Mouse (Mus musculus) intestine, embryonic 16.5 days (tissue): Measurements from ENCODE around the gene 4930452B06Rik. TPM values are rescaled to one million over a fixed set of nuclear protein-coding genes. Genes with fewer than 3 reads are reported as not detected.

Source experiments
- ATAC-seq: fragments of 200-750 bp; cut with Nextera tagmentation; 2 replicates; pipeline ENCODE4 v1.8.0; 2017; ENCODE audit warnings: moderate TSS enrichment, moderate library complexity
- H3K27ac ChIP-seq: fragments of 300-500 bp; sonication (generic); 2 replicates; pipeline ENCODE4 v1.5.1; 2014; ENCODE audit warnings: mild to moderate bottlenecking, low read length
- H3K27me3 ChIP-seq: fragments of 300-500 bp; sonication (generic); replicated peaks from 2 replicates; pipeline ENCODE4 v1.6.1; 2014; ENCODE audit warnings: low read length, control low read depth, mixed read lengths; ENCODE audit not compliant: control insufficient read depth, insufficient read depth
- H3K36me3 ChIP-seq: fragments of 300-500 bp; sonication (generic); 2 replicates; pipeline ENCODE4 v1.6.1; 2014; ENCODE audit warnings: low read length, control low read depth; ENCODE audit not compliant: control insufficient read depth, insufficient read depth
- H3K4me1 ChIP-seq: fragments of 300-500 bp; sonication (generic); 2 replicates; pipeline ENCODE4 v1.6.1; 2014; ENCODE audit warnings: low read length, control low read depth, mixed read lengths; ENCODE audit not compliant: control insufficient read depth, insufficient read depth
- H3K4me2 ChIP-seq: fragments of 300-500 bp; sonication (generic); 2 replicates; pipeline ENCODE4 v1.6.1; 2014; ENCODE audit warnings: low read depth, low read length, control low read depth
- H3K4me3 ChIP-seq: fragments of 300-500 bp; sonication (generic); 2 replicates; pipeline ENCODE4 v1.5.1; 2014; ENCODE audit warnings: mild to moderate bottlenecking, low read length
- H3K9ac ChIP-seq: fragments of 300-500 bp; sonication (generic); 2 replicates; pipeline ENCODE4 v1.6.1; 2014; ENCODE audit warnings: low read depth, low read length
- H3K9me3 ChIP-seq: fragments of 300-500 bp; sonication (generic); 2 replicates; pipeline ENCODE4 v1.6.1; 2016; ENCODE audit warnings: low read length, control low read depth; ENCODE audit not compliant: control insufficient read depth
- WGBS: fragments of 180-500 bp; shearing (Covaris S2); extraction: QIAGEN DNeasy Blood & Tissue Kit; methylation state at CpG from one replicate; pipeline ENCODE4 v1.1.7; 2014; 5-methylcytosine and 5-hydroxymethylcytosine counted together
- polyA plus RNA-seq: library from polyadenylated mRNA; unstranded; fragments of >200 nt; fragmentation: Nextera tagmentation; extraction: Ambion mirVana; gene quantifications from 2 replicates; pipeline ENCODE4 v1.2.1, GENCODE M21; 2015

Gene 4930452B06Rik
- polyA plus RNA-seq, 1 experiment from 2014 or later = 4.9 TPM

DNA sequence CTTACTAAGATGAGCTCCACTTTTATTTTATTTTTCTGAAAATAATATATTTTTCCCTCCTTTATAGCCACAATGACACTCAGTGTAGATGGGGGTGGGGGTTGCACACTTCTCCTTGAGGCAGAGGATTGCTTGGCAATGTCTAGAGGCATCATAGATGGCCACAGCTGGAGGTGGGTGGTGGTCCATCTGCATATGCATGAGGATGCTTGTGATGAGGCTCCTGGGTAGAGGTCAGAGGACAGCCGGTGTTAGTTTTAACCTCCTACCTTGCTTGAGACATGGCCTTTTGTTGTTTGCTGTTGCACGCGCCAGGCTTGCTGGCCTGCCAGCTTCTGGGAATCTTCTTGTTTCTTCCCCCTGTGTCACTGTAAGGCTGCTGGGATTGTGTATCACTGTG lies 262.7 kb downstream of the 4930452B06Rik start:
- Histone ChIP-seq H3K27ac (no peak overlapping the region), H3K36me3 (no peaks in the 10 kb centered on the region), H3K27me3 (no peaks in the 10 kb centered on the region), H3K9me3 (no peaks in the 10 kb centered on the region), H3K4me1 (no peaks in the 10 kb centered on the region), H3K4me3 (no peak overlapping the region), H3K9ac (no peak overlapping the region), H3K4me2 (no peak overlapping the region)
- ATAC-seq = no peak
- 86% methylated on average over 3 of the region's 3 CpGs for WGBS

GRCm38 (mm10) chr14:8398507-8398906 lies 267.5 kb downstream of the 4930452B06Rik start:
- no peaks in the 10 kb centered on the region for H3K9me3 ChIP-seq
- H3K4me2 ChIP-seq = no peak overlapping the region
- H3K27me3 ChIP-seq = no peaks in the 10 kb centered on the region
- H3K36me3 ChIP-seq = no peaks in the 10 kb centered on the region
- no peaks in the 10 kb centered on the region for H3K4me1 ChIP-seq
- H3K9ac ChIP-seq = no peak overlapping the region
- no peak for ATAC-seq
- no peak overlapping the region for H3K27ac ChIP-seq
- H3K4me3 ChIP-seq = no peak overlapping the region

DNA sequence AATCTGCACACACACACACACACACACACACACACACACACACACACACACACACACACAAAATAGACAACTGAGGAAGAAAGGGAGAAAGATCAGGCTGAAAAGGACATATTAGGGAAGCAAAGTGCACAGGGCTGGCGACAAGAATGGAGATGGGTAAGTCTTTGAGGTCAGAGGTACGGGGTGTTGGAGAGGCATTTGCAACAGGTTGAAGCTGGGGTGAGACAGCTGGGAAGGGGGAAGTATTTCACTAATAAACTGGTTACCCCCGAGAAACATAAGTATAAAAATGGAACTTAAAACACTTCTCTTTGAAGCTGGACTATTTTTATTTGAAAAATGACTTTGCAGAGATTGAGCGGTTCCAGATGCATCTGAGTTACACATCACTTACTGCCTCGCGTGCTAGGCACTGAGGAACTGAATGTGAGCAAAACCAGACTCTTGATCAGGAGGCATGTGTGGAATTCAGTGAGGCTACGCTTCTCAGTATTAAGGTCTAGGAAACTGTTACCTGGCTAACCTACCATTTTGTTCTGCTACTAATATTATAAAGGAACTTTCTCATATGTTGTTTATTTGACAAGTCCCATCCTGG lies 270.3 kb downstream of the 4930452B06Rik start:
- no peak overlapping the region for H3K4me3 ChIP-seq
- WGBS = 61% methylated on average over 7 of the region's 7 CpGs
- no peak overlapping the region for H3K9ac ChIP-seq
- H3K27me3 ChIP-seq = no peaks in the 10 kb centered on the region
- no peak overlapping the region for H3K27ac ChIP-seq
- ATAC-seq = no peak
- no peaks in the 10 kb centered on the region for H3K4me1 ChIP-seq
- H3K4me2 ChIP-seq = no peak overlapping the region
- no peaks in the 10 kb centered on the region for H3K9me3 ChIP-seq
- H3K36me3 ChIP-seq = no peaks in the 10 kb centered on the region

- Histone ChIP-seq H3K4me3 (no peak overlapping the region), H3K27ac (no peak overlapping the region), H3K9me3 (no peaks in the 10 kb centered on the region), H3K27me3 (no peaks in the 10 kb centered on the region), H3K4me2 (no peak overlapping the region), H3K36me3 (no peaks in the 10 kb centered on the region), H3K4me1 (no peaks in the 10 kb centered on the region), H3K9ac (no peak overlapping the region)
- ATAC-seq = no peak
- WGBS = 42% methylated on average over 6 of the region's 6 CpGs
Observed at GRCm38 (mm10) chr14:8392181-8392825, 273.7 kb downstream of the 4930452B06Rik start.
